Mouse (Mus musculus) forebrain, embryonic 11.5 days (tissue): ENCODE results near the gene Prss48. TPM values are rescaled to one million over a fixed set of nuclear protein-coding genes. Genes with fewer than 3 reads are reported as not detected.
"Not testable (repeated sequence)": the region's sequence is repeated elsewhere in the genome, so short reads cannot be mapped to it uniquely, and the experiment has no call there.

Experiments used
- ATAC-seq: fragments of 200-750 bp; cut with Nextera tagmentation; replicated peaks from 2 replicates; pipeline ENCODE4 v1.8.0; 2017; ENCODE audit warnings: moderate TSS enrichment; ENCODE audit not compliant: low FRiP score
- DNase-seq: peaks from one replicate; pipeline ENCODE4 v3.0.0-alpha.2; 2017; ENCODE audit warnings: low spot score
- H3K27ac ChIP-seq: fragments of 300-500 bp; sonication (generic); 2 replicates; pipeline ENCODE4 v1.5.1; 2014; ENCODE audit warnings: low read depth, low read length
- H3K27me3 ChIP-seq: fragments of 300-500 bp; sonication (generic); 2 replicates; pipeline ENCODE4 v1.6.1; 2014; ENCODE audit warnings: mild to moderate bottlenecking, low read length, mixed read lengths; ENCODE audit not compliant: control insufficient read depth, insufficient read depth
- H3K36me3 ChIP-seq: fragments of 300-500 bp; sonication (generic); 2 replicates; pipeline ENCODE4 v1.6.1; 2014; ENCODE audit warnings: mild to moderate bottlenecking, low read length, moderate library complexity, mixed read lengths; ENCODE audit not compliant: control insufficient read depth, insufficient read depth
- H3K4me1 ChIP-seq: fragments of 300-500 bp; sonication (generic); replicated peaks from 2 replicates; pipeline ENCODE4 v1.6.1; 2014; ENCODE audit warnings: low read length, mixed read lengths; ENCODE audit not compliant: control insufficient read depth, insufficient read depth
- H3K4me2 ChIP-seq: fragments of 300-500 bp; sonication (generic); 2 replicates; pipeline ENCODE4 v1.6.1; 2014; ENCODE audit warnings: low read depth, mild to moderate bottlenecking, low read length, moderate library complexity, mixed read lengths; ENCODE audit not compliant: severe bottlenecking
- H3K4me3 ChIP-seq: fragments of 300-500 bp; sonication (generic); 2 replicates; pipeline ENCODE4 v1.5.1; 2014; ENCODE audit warnings: low read depth, low read length
- H3K9ac ChIP-seq: fragments of 300-500 bp; sonication (generic); 2 replicates; pipeline ENCODE4 v1.6.1; 2014; ENCODE audit warnings: low read length
- H3K9me3 ChIP-seq: fragments of 300-500 bp; sonication (generic); 2 replicates; pipeline ENCODE4 v1.6.1; 2016; ENCODE audit warnings: low read length, mixed read lengths; ENCODE audit not compliant: control insufficient read depth
- WGBS: fragments of 180-500 bp; shearing (Covaris S2); extraction: QIAGEN DNeasy Blood & Tissue Kit; methylation state at CpG from one replicate; pipeline ENCODE4 v1.1.7; 2014; 5-methylcytosine and 5-hydroxymethylcytosine counted together
- polyA plus RNA-seq: library from polyadenylated mRNA; unstranded; fragments of >200 nt; fragmentation: Nextera tagmentation; extraction: Ambion mirVana; gene quantifications from 2 replicates; pipeline ENCODE4 v1.2.1, GENCODE M21; 2014

The Prss48 gene
- polyA plus RNA-seq, 1 experiment from 2014 or later, result not detected

DNA sequence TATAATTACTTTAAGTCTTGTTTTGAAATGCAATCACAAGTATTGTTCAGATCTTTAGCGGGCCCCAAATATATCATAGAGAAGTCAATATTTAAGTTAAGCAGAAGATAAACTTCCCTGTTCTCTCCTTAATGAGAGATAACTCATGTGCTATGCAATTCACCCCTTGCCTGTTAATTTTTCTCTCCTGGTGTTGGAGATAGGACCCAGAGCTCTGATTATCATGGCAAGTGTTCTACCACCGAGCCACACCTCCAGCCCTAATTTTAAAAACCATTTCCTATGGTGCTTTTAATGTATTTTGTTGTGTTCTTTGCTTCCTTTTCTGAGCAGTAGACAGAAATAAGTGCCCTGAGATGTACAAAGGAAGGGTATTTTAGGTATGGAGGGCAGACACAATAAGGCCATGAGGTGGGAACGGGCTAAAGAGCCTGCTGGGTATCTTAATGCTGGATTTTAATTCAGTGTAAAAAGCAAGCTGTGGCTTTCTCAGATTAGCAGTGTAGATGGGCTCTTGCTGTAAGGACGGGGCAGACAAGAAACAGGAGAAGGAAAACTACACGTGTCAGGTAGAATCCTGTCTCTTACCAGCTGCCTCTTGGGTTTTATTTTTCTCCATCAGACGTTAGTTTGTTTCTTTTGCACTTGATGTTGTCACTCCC lies 11.0 kb downstream of the Prss48 start:
- DNase-seq (no peak), ATAC-seq (no peak)
- Histone ChIP-seq H3K9ac (no peak overlapping the region), H3K9me3 (no peaks in the 10 kb centered on the region), H3K4me3 (no peak overlapping the region), H3K4me2 (no peak overlapping the region), H3K36me3 (no peaks in the 10 kb centered on the region), H3K27ac (no peak overlapping the region), H3K27me3 (no peaks in the 10 kb centered on the region), H3K4me1 (no peaks in the 10 kb centered on the region)
- 75% methylated on average over 6 of the region's 6 CpGs for WGBS

GRCm38 (mm10) chr3:85987225-85987624 lies 15.1 kb downstream of the Prss48 start:
- Histone ChIP-seq H3K27ac (no peak overlapping the region), H3K4me3 (no peak overlapping the region), H3K36me3 (no peaks in the 10 kb centered on the region), H3K27me3 (no peaks in the 10 kb centered on the region), H3K4me1 (no peaks in the 10 kb centered on the region), H3K4me2 (no peak overlapping the region), H3K9ac (no peak overlapping the region), H3K9me3 (no peaks in the 10 kb centered on the region)
- no peak for DNase-seq
- no peak for ATAC-seq
- WGBS, result 89% methylated on average over 2 of the region's 2 CpGs

- Histone ChIP-seq H3K4me1 (no peaks in the 10 kb centered on the region), H3K4me3 (no peak overlapping the region), H3K27ac (no peak overlapping the region), H3K9me3 (no peaks in the 10 kb centered on the region), H3K36me3 (no peaks in the 10 kb centered on the region), H3K9ac (no peak overlapping the region), H3K4me2 (no peak overlapping the region), H3K27me3 (no peaks in the 10 kb centered on the region)
- ATAC-seq (no peak), DNase-seq (no peak)
- WGBS, result 92% methylated on average over 6 of the region's 6 CpGs
These were observed 17.8 kb downstream of the Prss48 start for GRCm38 (mm10) chr3:85984537-85984936.

- not testable (repeated sequence) for H3K4me3 ChIP-seq, H3K4me1 ChIP-seq, H3K36me3 ChIP-seq, H3K4me2 ChIP-seq, H3K27ac ChIP-seq, DNase-seq, ATAC-seq, H3K9me3 ChIP-seq, H3K27me3 ChIP-seq, H3K9ac ChIP-seq
- 77% methylated on average over 3 of the region's 3 CpGs for WGBS
These were observed 20.5 kb downstream of the Prss48 start for GRCm38 (mm10) chr3:85981761-85982160.

DNA sequence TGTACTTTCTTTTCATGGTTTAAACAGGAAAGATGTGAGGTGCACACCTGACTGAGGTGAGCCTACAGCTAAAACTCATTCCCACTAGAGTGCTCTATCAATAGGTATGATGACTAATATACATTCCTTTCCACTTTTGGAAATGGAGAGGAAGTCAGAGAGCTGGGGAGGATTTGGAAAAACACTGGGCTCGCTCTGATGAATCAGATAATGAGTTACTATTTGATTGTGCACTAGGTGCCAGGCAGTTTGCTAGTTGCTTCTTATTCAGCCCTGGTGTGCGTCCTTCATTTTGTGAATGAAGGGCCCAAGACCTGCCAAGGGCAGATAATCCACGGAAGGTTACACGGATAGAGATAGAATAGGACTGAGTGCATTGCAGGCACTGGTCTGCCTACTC lies 22.3 kb downstream of the Prss48 start:
- no peaks in the 10 kb centered on the region for H3K36me3 ChIP-seq
- no peaks in the 10 kb centered on the region for H3K9me3 ChIP-seq
- no peaks in the 10 kb centered on the region for H3K27me3 ChIP-seq
- WGBS, result 97% methylated on average over 4 of the region's 4 CpGs
- DNase-seq (no peak), ATAC-seq (no peak)
- no peak overlapping the region for H3K9ac ChIP-seq
- H3K4me1 ChIP-seq, result no peaks in the 10 kb centered on the region
- no peak overlapping the region for H3K4me2 ChIP-seq
- no peak overlapping the region for H3K4me3 ChIP-seq
- no peak overlapping the region for H3K27ac ChIP-seq

DNA sequence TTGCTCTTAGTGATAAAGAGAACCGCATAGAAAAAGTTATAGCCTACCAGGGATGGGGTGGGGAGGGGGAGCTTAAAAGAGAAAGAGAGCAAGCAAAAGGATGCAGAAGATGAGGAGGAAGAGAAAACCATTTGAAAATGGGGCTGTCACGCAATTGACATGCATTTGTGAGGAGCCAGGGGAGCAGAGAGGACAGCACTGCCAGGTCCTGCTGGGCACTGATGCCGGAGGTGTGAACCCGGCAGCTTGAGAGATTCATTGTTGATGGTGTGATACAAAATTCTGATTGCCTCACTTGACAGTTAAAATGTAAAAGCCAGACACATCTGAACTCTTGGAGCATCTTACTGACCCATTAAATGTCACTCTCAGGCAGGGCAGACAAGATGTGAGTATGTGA lies 27.8 kb downstream of the Prss48 start:
- WGBS, result 77% methylated on average over 4 of the region's 4 CpGs
- H3K27me3 ChIP-seq, result no peaks in the 10 kb centered on the region
- DNase-seq (no peak), ATAC-seq (no peak)
- no peak overlapping the region for H3K4me2 ChIP-seq
- H3K9me3 ChIP-seq, result no peaks in the 10 kb centered on the region
- no peak overlapping the region for H3K27ac ChIP-seq
- H3K4me3 ChIP-seq, result no peak overlapping the region
- H3K36me3 ChIP-seq, result no peaks in the 10 kb centered on the region
- no peak overlapping the region for H3K9ac ChIP-seq
- peaks cover 4% of the 10 kb centered on the region for H3K4me1 ChIP-seq

DNA sequence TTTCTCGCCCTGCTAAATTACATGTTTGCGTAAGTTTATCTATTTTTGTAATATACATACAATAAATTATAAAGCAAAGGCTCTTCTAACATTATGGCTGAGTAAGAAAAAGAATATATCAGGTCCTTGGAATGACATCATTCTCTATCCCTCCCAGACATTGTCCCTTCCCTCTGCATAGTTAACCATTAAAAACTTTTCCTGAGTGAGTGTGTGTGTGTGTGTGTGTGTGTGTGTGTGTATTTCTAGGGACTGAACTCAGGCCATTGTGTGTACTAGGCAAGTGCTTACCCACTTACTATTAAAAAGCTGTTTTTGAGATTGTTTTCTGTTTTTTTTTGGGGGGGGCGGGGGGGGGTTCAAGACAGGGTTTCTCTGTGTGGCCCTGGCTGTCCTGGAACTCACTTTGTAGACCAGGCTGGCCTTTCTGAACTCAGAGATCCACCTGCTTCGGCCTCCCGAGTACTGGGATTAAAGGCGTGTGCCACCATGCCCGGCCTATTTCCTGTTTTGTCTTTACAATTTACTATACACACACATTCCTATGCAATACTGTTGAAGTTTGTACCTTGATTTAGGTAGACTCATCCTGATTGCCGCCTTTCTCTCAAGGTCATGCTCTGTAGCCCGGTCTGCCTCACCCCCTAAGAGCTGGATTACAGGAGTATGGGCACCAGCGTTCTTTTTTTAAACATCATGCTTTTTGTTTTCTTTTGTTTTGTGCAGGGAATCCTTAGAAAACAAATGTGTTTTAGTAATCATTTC lies 28.7 kb downstream of the Prss48 start:
- Histone ChIP-seq H3K27ac (no peak overlapping the region), H3K4me2 (no peak overlapping the region), H3K27me3 (no peaks in the 10 kb centered on the region), H3K4me1 (peaks cover 4% of the 10 kb centered on the region), H3K4me3 (no peak overlapping the region), H3K9ac (no peak overlapping the region), H3K9me3 (no peaks in the 10 kb centered on the region), H3K36me3 (no peaks in the 10 kb centered on the region)
- DNase-seq (no peak), ATAC-seq (no peak)
- WGBS, result 86% methylated on average over 10 of the region's 10 CpGs

GRCm38 (mm10) chr3:85971599-85971975 lies 30.7 kb downstream of the Prss48 start:
- WGBS, result 2% methylated on average over 13 of the region's 13 CpGs
- DNase-seq (no peak), ATAC-seq (0 out of 2 replicates have a peak, but pooled peaks have one; percentile 39)
- peak overlapping the region; percentile 83 for H3K9ac ChIP-seq
- no peaks in the 10 kb centered on the region for H3K27me3 ChIP-seq
- H3K27ac ChIP-seq, result no peak overlapping the region
- no peaks in the 10 kb centered on the region for H3K36me3 ChIP-seq
- H3K9me3 ChIP-seq, result no peaks in the 10 kb centered on the region
- peaks cover 4% of the 10 kb centered on the region for H3K4me1 ChIP-seq
- peak overlapping the region; percentile 85 for H3K4me2 ChIP-seq
- peak overlapping the region; percentile 70 for H3K4me3 ChIP-seq
